Comparison of ENCODE assay signal across 12 mouse cellular contexts in the genomic region with DNA sequence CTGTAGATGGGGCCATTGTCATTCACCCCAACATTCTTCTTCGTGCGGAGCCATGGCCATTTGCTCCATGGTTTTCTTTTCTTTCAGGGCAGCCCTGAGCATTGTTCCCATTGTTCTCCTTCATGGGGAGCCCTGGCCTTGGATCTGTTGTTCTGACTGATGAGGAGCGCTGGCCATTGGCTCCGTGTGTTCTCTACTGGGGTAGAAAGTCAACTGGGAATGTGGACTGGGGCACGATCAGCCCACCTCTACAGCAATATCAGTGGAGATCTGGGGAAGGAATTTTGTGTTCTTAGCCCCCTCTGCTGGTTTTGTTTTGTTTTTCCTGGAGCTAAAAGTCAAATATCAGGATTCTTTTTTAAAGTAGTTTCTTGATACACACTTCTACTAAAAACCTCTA. TPM values are rescaled to one million over a fixed set of nuclear protein-coding genes. Genes with fewer than 3 reads are reported as not detected.
DNase-seq lines count a peak whose midpoint lies in the region; ATAC-seq and TF ChIP-seq lines count a peak whose summit lies in the region.
"Had no signal": no experiment of that assay in that cellular context is flagged by ENCODE, and none has a peak within 500 bp of the region (broad histone marks: within the 10 kb centered on the region; RNA-seq: fewer than 3 reads in every experiment).

No protein-coding gene starts in this region.

- no peak for DNase-seq in heart, postnatal 0 days (ENCODE audit: low spot score)
- DNase-seq in liver, postnatal 0 days, result no peak
- peak; percentile 62 for DNase-seq in adrenal gland, adult 2 months
- DNase-seq in lung, postnatal 0 days (ENCODE audit: low spot score), result peak; percentile 28
- DNase-seq in neural tube, embryonic 10.5 days (ENCODE audit: extremely low spot score, low spot score), result no peak
- no peak for DNase-seq in ovary, postnatal 14 days (ENCODE audit: low spot score)

- no peaks in the 10 kb centered on the region for H3K27me3 ChIP-seq in heart, postnatal 0 days (ENCODE audit: control insufficient read depth, insufficient read depth, low read length)
- H3K27me3 ChIP-seq in heart, embryonic 12.5 days (replicated peaks), result no peaks in the 10 kb centered on the region
- no peaks in the 10 kb centered on the region for H3K27me3 ChIP-seq in liver, postnatal 0 days (ENCODE audit: insufficient read depth, low read length)
- no peaks in the 10 kb centered on the region for H3K27me3 ChIP-seq in liver, embryonic 12.5 days (replicated peaks)
- H3K27me3 ChIP-seq in lung, postnatal 0 days (replicated peaks; ENCODE audit: insufficient read depth, low read length), result no peaks in the 10 kb centered on the region
- H3K27me3 ChIP-seq: embryonic facial prominence, embryonic 15.5 days had no signal

- ATAC-seq in heart, postnatal 0 days (ENCODE audit: insufficient read depth, low read depth), result no peak
- no peak for ATAC-seq in heart, embryonic 12.5 days (ENCODE audit: insufficient number of reproducible peaks, low FRiP score)
- ATAC-seq in liver, postnatal 0 days, result no peak
- no peak for ATAC-seq in liver, embryonic 12.5 days
- ATAC-seq in lung, postnatal 0 days, result no peak

- 75% methylated on average over 5 of the region's 5 CpGs for WGBS in heart, postnatal 0 days
- 74% methylated on average over 5 of the region's 5 CpGs for WGBS in heart, embryonic 12.5 days
- 74% methylated on average over 5 of the region's 5 CpGs for WGBS in liver, postnatal 0 days (ENCODE audit: insufficient replicate concordance)
- WGBS in liver, embryonic 12.5 days (ENCODE audit: insufficient replicate concordance), result 80% methylated on average over 5 of the region's 5 CpGs
- WGBS in lung, postnatal 0 days, result 70% methylated on average over 5 of the region's 5 CpGs

- no peak overlapping the region for H3K9ac ChIP-seq in heart, postnatal 0 days (replicated peaks; ENCODE audit: low read depth, low read length)
- no peak overlapping the region for H3K9ac ChIP-seq in heart, embryonic 12.5 days
- H3K9ac ChIP-seq in liver, postnatal 0 days (replicated peaks), result no peak overlapping the region
- no peak overlapping the region for H3K9ac ChIP-seq in liver, embryonic 12.5 days
- no peak overlapping the region for H3K9ac ChIP-seq in lung, postnatal 0 days (replicated peaks; ENCODE audit: low read depth)
- H3K9ac ChIP-seq: embryonic facial prominence, embryonic 15.5 days had no signal

- no peak overlapping the region for H3K4me3 ChIP-seq in heart, postnatal 0 days (ENCODE audit: low read depth, low read length)
- H3K4me3 ChIP-seq in heart, embryonic 12.5 days, result no peak overlapping the region
- no peak overlapping the region for H3K4me3 ChIP-seq in liver, postnatal 0 days (ENCODE audit: low read depth, low read length)
- H3K4me3 ChIP-seq in liver, embryonic 12.5 days, result no peak overlapping the region
- H3K4me3 ChIP-seq in lung, postnatal 0 days (ENCODE audit: low read depth, low read length), result no peak overlapping the region
- H3K4me3 ChIP-seq: embryonic facial prominence, embryonic 15.5 days had no signal

- H3K4me2 ChIP-seq in heart, postnatal 0 days (ENCODE audit: low read depth, low read length), result no peak overlapping the region
- H3K4me2 ChIP-seq in heart, embryonic 12.5 days, result no peak overlapping the region
- H3K4me2 ChIP-seq in liver, postnatal 0 days (ENCODE audit: low read depth, low read length), result no peak overlapping the region
- H3K4me2 ChIP-seq in liver, embryonic 12.5 days, result no peak overlapping the region
- no peak overlapping the region for H3K4me2 ChIP-seq in lung, postnatal 0 days (replicated peaks; ENCODE audit: low read depth, low read length)
- H3K4me2 ChIP-seq: embryonic facial prominence, embryonic 15.5 days had no signal

- peaks cover 12% of the 10 kb centered on the region; the same call in 1 of the 2 replicates for H3K36me3 ChIP-seq in heart, postnatal 0 days (replicated peaks; ENCODE audit: control insufficient read depth, insufficient read depth, low read length)
- peaks cover 36% of the 10 kb centered on the region for H3K36me3 ChIP-seq in heart, embryonic 12.5 days
- H3K36me3 ChIP-seq in liver, postnatal 0 days (replicated peaks; ENCODE audit: insufficient read depth, low read length), result peaks cover 12% of the 10 kb centered on the region
- H3K36me3 ChIP-seq in liver, embryonic 12.5 days, result peaks cover 17% of the 10 kb centered on the region; the same call in 1 of the 2 replicates
- no peaks in the 10 kb centered on the region for H3K36me3 ChIP-seq in lung, postnatal 0 days (ENCODE audit: insufficient read depth, low read length)

- 0 out of 2 replicates have a peak, but pooled peaks have one; percentile 8 for TF ChIP-seq CTCF in heart, postnatal 0 days (IDR thresholded peaks at IDR 0.05; ENCODE audit: low read depth)
- peak; percentile 37 for TF ChIP-seq CTCF in liver, postnatal 0 days (IDR thresholded peaks at IDR 0.05; ENCODE audit: low read depth)
- peak; percentile 62 for TF ChIP-seq CTCF in lung, postnatal 0 days (IDR thresholded peaks at IDR 0.05)

- no peak for TF ChIP-seq EP300 in heart, postnatal 0 days (IDR thresholded peaks at IDR 0.05; ENCODE audit: low read depth)
- TF ChIP-seq EP300 in liver, postnatal 0 days (IDR thresholded peaks at IDR 0.05; ENCODE audit: low read depth), result no peak
- TF ChIP-seq EP300 in lung, postnatal 0 days (IDR thresholded peaks at IDR 0.05), result no peak

- no peak overlapping the region for H3K27ac ChIP-seq in heart, postnatal 0 days (ENCODE audit: low read depth)
- no peak overlapping the region for H3K27ac ChIP-seq in heart, embryonic 12.5 days (ENCODE audit: poor library complexity, severe bottlenecking)
- no peak overlapping the region for H3K27ac ChIP-seq in liver, postnatal 0 days (ENCODE audit: low read depth)
- no peak overlapping the region for H3K27ac ChIP-seq in liver, embryonic 12.5 days
- no peak overlapping the region for H3K27ac ChIP-seq in lung, postnatal 0 days (ENCODE audit: low read length)
- H3K27ac ChIP-seq: embryonic facial prominence, embryonic 15.5 days had no signal

- no peaks in the 10 kb centered on the region for H3K4me1 ChIP-seq in heart, postnatal 0 days (ENCODE audit: control insufficient read depth, insufficient read depth)
- H3K4me1 ChIP-seq in heart, embryonic 12.5 days (replicated peaks), result peaks cover 4% of the 10 kb centered on the region; the same call in 1 of the 2 replicates
- H3K4me1 ChIP-seq in liver, postnatal 0 days (ENCODE audit: insufficient read depth), result no peaks in the 10 kb centered on the region
- no peaks in the 10 kb centered on the region for H3K4me1 ChIP-seq in liver, embryonic 12.5 days
- no peaks in the 10 kb centered on the region for H3K4me1 ChIP-seq in lung, postnatal 0 days (ENCODE audit: insufficient read depth, low read depth, low read length)

- 0 out of 2 replicates have a peak, but pooled peaks cover 7% of the 10 kb centered on the region for H3K9me3 ChIP-seq in heart, postnatal 0 days (replicated peaks; ENCODE audit: control insufficient read depth, low read length)
- H3K9me3 ChIP-seq in heart, embryonic 12.5 days (replicated peaks), result peaks cover 4% of the 10 kb centered on the region; the same call in 1 of the 2 replicates
- H3K9me3 ChIP-seq in liver, postnatal 0 days (ENCODE audit: low read length), result 0 out of 2 replicates have a peak, but pooled peaks cover 4% of the 10 kb centered on the region
- no peaks in the 10 kb centered on the region; the same call in 1 of the 2 replicates for H3K9me3 ChIP-seq in liver, embryonic 12.5 days (replicated peaks)
- H3K9me3 ChIP-seq in lung, postnatal 0 days (ENCODE audit: low read length), result no peaks in the 10 kb centered on the region
- H3K9me3 ChIP-seq: embryonic facial prominence, embryonic 15.5 days had no signal

RNA-seq across cellular contexts. Expression of gene Defb48, which starts 46.6 kb away (rescaled TPM):
- not detected in 2 replicates for total RNA-seq in heart, postnatal 0 days (2014; rRNA removed; ENCODE audit: low replicate concordance)
- not detected in 2 replicates for polyA plus RNA-seq in heart, postnatal 0 days (2015; fragmentation: Nextera tagmentation; extraction: Ambion mirVana)
- not detected in 2 replicates for polyA plus RNA-seq in heart, embryonic 12.5 days (2016; fragmentation: Nextera tagmentation; extraction: Ambion mirVana)
- polyA plus RNA-seq in liver, postnatal 0 days (2015; fragmentation: Nextera tagmentation; extraction: Ambion mirVana), result not detected in 2 replicates
- not detected in 2 replicates for polyA plus RNA-seq in liver, embryonic 12.5 days (2016; fragmentation: Nextera tagmentation; extraction: Ambion mirVana)
- not detected for total RNA-seq in adrenal gland, adult 2 months (2021)
- polyA plus RNA-seq in adrenal gland, adult 2 months (2012; rRNA removed), result not detected in 2 replicates
- polyA plus RNA-seq in lung, postnatal 0 days (2015; fragmentation: Nextera tagmentation; extraction: Ambion mirVana), result not detected in 2 replicates
- total RNA-seq: left cerebral cortex, postnatal 10 days had no signal
- polyA plus RNA-seq: embryonic facial prominence, embryonic 15.5 days; heart, embryonic 16.5 days; small intestine, adult 2 months had no signal

Comparison
In these comparisons a context has a peak if more than half of its experiments do, and no peak if none do; other contexts are left out.
1. DNase-seq: peak in adrenal gland, adult 2 months (single experiment) and lung, postnatal 0 days (single experiment); none in heart, postnatal 0 days (single experiment), liver, postnatal 0 days (single experiment), neural tube, embryonic 10.5 days (single experiment) and ovary, postnatal 14 days (single experiment).
2. CTCF ChIP-seq: peak in every context shown above with its lines; median percentile 62 in lung, postnatal 0 days; 37 in liver, postnatal 0 days; 8 in heart, postnatal 0 days.